Mouse (Mus musculus): ENCODE measurements around the gene Ticam1. TPM values are rescaled to one million over a fixed set of nuclear protein-coding genes. Genes with fewer than 3 reads are reported as not detected.

Gene Ticam1
- total RNA-seq, 2 experiments from 2014 or later = 11.6 to 12.7 TPM

DNA sequence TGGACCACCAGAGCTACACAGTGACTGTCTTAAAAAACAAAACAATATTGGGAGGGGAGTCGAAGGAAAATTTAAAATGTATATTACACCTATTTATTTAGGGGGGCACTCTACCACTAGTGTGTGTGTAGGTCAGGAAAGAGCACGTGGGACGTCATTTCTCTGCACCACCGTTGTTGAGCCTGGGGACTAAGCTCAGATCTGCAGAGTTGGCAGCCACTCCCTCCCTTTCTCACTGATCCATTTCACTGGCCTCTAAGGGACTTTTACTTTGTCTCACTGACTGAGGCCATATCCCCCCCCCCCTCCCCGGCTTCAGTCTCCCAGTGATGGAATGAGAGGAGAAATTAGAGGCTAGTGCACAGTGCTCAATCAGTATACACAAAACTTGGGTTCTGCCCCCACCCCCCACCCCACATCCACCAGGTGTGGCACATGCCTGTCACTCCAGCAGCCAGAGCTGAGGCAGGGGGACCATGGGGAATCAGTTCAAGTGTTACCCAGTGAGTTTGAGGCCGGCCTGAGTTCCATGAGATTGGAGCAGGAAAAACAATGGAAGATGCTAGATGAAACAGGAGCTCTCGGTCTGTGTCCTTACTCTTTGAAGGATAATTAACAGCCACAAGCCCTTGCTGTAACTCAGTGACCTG, 15.4 kb upstream of the Ticam1 start:
- intact Hi-C loops (cut with DNase I) = loop anchor here (2.0 kb wide), 1 partner anchor 59 kb away; no protein-coding TSS in a partner anchor
- DNase-seq = peak in 1 of 2 experiments; percentile 7

DNA sequence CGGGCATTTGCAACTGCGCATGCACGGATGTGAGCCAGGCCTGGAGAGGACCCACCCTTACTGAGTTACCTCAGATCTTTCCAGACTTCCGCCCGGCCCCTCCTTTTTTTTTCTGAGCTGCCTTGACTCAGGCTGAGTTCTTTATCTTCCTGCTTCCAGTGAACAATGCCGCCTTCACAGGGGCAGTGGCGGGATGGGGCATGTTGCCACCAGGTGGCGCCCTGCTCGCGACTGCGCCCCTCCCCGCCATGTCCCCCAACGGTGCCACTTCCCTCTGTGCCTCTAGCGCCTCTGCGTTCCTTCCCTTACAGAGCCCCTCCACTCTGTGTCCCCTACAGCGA, 14.6 kb upstream of the Ticam1 start:
- DNase-seq = peak; percentile 94
- intact Hi-C loops (cut with DNase I) = no loop called here

DNA sequence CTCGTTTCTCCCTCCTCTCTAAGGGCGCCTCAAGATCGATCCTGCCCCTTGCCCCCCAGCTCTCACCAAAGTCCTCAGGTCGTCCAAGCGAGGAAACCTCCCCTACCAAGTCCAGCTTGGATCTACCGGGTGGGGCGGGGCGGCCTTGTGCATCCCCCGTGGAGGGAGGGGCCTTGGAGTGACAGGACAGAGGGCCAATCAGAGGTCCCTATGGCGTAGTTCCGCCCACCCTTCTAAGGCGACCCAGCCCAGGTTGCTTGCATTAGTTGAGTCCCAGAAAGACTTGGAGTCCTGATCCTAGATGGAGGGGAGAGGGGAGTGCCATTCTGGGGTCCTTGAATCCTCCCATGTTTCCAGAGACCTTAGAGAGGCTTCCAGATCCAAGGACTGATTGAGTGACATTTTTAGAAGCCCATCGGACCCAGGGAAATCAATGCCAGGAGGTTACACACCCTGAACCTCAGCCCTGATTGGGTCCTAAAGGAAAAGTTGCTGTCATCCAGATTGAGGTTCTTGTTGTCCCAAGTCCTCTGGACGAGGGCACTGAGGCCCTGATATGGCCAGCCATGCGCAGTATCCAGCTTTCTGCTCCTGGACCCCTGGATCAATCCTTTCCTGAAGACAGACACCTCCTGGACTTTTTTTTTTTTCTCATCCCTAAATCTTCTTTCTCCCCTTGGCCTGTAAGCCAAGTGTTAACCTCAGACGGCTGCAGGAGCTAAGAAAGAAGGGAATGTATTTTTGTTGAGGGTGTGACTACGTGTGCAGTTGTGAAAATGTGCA, 14.0 kb upstream of the Ticam1 start:
- intact Hi-C loops (cut with DNase I) = loop anchor here (1.0 kb wide), 1 partner anchor 13 kb away; no protein-coding TSS in a partner anchor
- peak; percentile 99 for DNase-seq

DNA sequence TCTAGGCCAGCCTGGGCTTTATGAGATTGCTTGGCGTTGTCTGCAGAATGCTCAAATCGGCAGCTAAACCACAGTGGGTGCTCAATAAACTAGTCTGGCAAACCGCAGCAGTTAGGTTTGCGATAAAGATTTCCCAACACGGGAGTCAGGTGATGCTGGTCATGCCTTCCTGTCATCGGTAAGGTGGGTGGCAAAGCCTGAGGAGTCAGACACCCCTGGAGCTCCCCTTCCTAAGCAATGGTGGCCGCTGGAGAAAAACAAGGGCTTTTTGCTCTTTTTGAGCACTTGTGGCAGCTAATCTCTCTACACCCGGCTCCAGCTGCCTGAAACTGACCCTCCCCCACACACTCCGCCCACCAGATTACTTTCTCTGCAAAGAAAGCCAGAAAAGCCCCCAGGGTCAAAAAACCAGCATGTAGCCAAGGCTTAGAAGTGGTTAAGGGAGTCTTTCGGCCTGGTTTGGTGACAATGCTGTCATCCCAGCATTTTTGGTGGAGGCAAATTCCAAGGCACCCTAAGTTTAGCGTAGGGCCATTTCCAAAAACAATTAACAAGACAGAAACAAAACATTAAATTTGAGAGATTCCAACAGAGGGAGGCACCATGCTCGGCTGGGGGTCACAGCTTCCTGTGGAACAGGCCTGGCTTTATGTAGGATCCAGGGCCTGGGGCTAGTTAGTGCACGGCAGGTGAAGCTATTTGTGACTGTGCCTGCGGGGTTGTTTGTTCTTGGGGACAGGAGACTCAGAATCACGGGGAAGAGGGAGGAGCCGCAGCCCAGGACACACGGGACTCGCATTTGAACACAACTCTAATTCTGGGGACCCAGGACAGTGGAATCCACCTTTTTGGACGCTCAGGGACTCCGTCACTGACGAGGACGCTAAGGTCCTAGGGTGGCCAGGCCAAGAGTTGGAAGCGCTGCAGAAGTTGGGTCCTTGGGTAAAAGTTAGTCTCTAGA, 13.1 kb upstream of the Ticam1 start:
- intact Hi-C loops (cut with DNase I) = loop anchor here (1.0 kb wide), 1 partner anchor 12 kb away; no protein-coding TSS in a partner anchor
- peak; percentile 82 to 83 for DNase-seq

DNA sequence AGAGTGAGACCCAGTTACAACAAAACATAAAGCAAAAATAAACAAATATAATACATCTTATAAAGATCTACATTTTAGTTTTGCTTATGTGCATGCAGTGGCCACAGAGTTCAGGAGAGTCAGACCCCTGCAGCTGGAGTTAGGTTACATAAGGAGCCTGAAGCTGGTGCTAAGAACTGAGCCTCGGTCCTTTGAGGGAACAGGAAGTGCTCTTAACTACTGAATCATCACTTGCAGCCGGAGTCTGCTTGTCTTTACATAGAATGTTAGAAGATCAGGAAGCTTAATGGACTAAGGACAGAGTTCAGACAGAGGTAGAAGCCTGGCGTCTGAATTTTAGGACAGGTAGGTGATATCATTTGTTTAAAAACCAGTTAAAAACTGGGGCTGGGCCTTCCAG, 12.3 kb upstream of the Ticam1 start:
- DNase-seq = no peak
- intact Hi-C loops (cut with DNase I) = no loop called here

DNA sequence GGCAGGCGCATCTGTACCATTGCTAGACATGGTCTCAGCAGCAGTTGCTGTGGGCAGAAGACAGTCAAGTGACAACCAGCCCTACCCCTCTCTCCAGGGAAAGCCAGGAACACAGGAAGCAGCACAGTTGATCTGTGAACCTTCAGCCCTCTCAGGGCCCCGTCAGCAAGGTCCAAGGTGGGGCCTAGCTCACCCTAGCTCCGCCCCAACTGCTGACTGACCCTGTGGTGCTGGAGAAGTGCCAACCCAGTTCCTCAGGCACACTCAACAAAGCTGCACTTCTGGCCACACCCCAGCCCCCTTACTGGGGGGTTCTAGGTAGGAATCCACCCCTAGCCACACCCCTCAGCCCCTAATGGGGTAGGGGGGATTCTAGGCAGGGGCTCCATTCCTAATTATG, 11.2 kb upstream of the Ticam1 start:
- intact Hi-C loops (cut with DNase I) = no loop called here
- DNase-seq = peak; percentile 58 to 60

DNA sequence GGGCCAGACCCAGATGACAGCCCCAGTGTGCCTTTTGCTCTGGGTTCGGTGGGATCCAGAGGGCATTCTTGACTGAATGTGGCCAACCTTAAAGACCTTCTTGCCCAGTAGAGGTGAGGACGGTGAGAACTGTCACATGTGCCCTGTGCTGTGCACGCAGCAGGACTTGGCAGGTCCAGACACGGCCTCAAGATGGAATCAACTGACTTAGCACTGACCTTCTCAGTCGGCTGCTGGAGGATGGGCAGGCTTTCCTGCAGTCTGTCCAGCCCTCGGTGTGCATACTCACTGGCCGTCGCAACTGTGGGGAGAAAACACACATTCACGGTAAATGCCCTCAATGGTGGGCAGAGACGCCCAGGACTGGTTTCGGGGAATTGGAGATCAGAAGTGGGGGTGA, 9.4 kb upstream of the Ticam1 start:
- intact Hi-C loops (cut with DNase I) = no loop called here
- no peak for DNase-seq

DNA sequence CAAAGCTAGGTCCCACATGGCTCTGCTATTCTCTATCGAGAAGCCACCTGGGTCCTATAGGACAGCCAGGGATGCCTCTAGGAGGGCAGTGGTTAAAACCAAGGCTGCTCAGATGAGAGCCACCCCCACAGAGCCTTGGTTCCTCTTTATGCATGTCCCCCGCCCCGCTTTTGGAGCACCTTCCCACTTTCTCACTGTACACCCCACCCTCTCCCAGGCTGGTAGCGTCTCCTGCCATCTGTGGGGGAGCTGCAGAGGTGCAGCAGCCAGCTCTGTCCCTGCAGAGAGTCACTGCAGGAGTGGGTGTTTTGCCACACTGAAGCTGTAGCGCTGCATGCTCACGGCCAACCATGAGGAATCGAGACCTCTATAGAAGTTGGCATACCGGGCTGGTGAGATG, 6.7 kb upstream of the Ticam1 start:
- no peak for DNase-seq
- intact Hi-C loops (cut with DNase I) = no loop called here

DNA sequence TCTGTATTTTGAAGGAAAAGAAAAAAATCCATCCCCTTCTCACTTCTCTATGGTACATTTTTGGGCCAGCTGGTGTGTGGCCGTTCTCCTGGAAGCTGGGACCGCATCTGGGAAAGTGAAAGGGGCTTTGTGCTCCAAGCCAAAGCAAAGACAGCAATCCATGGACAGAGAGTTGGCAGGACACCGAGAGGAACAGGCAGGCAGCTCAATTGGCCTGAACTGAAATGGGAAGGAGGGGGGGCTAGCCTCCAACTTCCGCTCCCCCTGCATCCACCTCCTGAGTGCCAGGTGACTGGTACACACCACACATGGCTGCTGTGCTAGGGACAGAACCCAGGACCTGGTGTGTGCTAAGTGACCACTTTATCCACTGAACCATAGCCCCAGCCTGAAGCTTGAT, 6.2 kb upstream of the Ticam1 start:
- intact Hi-C loops (cut with DNase I) = no loop called here
- DNase-seq = no peak

DNA sequence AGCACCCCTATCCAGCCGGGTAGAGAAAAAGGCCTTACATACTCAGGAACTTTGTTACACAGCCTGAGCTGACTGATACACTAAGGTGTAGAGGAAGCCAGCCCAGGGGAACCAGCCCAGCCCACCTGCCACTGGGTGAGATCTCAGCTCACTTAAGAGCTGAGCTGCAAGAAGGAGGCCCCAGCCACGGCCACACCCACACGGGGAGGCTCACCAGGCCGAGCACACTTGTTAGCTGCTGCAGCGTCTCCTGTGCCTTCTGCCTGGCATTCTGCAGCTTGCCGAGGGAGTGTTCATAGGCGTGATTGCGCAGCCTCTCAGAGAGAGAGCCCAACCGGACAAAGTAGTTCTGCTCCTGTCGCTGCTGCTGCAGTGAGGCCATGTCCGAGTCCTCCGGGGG, 4.6 kb upstream of the Ticam1 start:
- intact Hi-C loops (cut with DNase I) = no loop called here
- DNase-seq = no peak

DNA sequence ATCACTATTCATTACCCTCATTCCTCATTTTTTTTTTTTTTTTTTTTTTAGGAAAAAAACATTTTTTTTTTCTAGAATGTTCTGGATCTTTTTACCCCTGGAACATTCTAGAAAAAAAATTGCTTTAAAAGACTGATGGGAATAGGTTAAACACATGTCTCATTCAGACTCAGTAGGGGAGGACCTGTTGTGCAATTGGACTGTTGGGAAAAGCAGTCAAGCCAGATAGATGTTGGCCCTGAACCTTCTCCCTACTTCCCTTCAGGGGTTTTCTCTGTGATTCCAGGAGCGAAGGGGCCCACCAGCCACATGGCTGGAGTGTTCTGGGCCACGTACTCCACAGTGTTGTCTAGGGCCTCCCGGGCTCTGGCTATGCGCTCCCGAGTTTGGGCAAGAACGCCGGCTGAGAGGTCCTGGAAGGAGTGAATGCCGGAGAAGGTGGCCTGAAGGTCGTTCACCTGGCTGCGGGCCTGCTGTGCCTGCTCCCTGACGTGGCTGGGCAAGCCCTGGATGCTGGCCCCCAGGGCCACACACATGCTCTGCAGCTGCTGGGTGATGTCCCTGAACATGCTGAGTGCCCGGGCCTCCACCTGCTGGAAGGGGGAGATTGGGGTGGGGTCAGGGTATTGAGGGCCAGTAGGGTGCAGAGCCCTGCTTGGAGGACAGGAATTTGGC, 3.0 kb upstream of the Ticam1 start:
- DNase-seq = peak; percentile 72 to 80
- intact Hi-C loops (cut with DNase I) = no loop called here

DNA sequence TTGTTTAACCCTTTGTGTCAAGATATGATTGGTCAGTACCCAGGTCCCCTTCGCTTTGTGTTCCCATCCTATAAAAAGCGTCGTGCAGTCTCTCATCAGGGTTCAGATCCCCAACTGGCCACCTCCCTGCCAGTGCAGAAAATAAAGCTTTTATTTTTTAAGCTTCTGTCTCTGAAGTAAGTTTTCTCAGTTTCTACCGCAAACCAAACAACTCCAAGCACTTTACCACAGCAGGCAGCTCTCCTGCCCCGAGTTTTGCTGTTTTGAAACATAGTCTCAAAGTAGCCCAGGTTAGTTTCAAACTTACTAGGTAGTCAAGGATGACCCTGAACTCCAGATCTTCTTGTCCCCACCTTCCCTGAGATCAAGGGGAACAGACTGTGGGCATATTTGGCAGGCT, 1.8 kb upstream of the Ticam1 start:
- no peak for DNase-seq
- intact Hi-C loops (cut with DNase I) = no loop called here

DNA sequence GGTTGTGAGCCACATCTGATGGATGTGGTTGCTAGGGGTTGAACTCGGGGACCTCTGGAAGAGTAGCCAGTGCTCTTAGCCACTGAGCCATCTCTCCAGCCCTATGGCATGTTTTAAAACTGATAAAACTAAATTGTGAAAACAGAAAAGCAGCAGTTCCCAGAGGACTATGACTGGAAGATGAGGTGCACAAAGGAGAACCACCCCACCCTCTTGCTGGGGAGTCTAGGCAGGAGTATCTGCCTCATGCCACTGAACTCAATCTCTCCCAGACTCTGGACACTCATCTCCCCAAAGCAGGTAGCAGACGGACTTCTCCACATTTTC, 944 bp upstream of the Ticam1 start:
- intact Hi-C loops (cut with DNase I) = loop anchor here (1.0 to 2.0 kb wide), 2 partner anchors 13 to 21 kb away; partner anchors contain the start of gene Fem1a
- no peak for DNase-seq

DNA sequence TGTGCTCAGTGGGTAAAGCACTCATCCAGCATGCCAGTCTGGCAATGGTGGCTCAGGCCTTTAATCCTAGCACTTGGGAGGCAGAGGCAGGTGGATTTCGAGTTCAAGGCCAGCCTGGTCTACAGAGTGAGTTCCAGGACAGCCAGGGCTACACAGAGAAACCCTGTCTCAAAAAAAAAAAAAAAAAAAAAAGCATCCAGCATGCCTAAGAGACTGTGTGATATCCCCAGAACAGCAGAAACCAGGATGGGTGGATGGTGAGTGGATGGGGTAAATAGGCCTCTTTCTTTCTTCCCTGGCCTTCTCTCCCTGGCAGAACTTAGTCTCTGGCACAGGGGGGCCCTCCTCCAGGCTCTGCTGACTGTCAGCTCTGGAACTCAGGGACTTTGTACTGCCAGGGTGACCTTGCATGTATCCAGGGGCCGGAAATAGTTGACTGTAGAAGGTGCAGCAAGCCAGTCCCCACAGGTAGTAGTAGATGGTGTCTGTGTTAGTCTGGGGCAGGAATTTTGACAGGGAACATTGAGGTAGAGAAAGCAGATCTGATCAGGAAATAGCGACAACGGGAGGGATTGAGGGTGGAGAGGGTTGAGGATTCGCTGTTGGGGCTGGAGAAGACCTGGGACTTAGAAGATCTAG, 625 bp downstream of the Ticam1 start:
- DNase-seq = peak; percentile 60 to 67
- intact Hi-C loops (cut with DNase I) = loop anchor here (2.0 kb wide), 1 partner anchor 19 kb away; the partner anchor contains the start of gene Fem1a

DNA sequence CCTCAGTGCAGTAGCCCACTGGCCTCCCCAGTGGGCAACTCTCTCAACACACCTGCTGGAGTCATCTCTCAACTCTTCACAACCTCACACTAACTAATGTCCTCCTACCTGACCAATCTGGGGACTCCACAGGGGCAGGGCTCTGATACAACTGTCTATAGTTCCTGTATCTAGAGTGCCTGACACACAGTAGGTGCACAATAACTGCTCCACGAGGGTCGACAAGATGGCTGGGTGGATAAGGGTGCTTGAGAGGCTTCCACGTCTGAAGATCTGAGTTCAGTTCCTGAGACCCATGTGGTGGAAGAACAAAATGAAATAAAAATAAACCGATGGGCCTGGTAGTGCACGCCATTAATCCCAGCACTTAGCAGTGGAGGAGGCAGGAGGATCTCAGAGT, 2.6 kb downstream of the Ticam1 start:
- intact Hi-C loops (cut with DNase I) = no loop called here
- DNase-seq = peak in 1 of 2 experiments; percentile 5

DNA sequence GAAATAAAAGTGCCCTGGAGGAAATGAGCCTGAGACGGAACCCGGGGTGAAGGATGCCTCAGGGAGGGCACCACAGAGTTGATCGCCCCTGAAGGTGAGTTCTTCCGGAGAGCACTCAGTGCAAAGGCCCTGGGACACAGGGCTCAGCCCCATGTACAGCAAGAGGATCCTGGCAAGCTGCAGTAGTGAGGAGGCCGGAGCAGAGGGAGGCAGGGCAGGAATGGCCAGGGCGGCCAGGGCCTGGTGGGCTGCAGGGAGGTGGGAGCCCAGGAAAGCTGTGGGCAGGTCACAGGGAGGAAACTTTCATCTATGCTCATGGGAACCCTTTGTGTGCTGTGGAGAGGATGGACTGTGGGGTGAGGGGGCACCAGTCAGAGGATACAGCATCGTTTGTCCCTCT, 3.1 kb downstream of the Ticam1 start:
- peak in 1 of 2 experiments; percentile 4 for DNase-seq
- intact Hi-C loops (cut with DNase I) = no loop called here

DNA sequence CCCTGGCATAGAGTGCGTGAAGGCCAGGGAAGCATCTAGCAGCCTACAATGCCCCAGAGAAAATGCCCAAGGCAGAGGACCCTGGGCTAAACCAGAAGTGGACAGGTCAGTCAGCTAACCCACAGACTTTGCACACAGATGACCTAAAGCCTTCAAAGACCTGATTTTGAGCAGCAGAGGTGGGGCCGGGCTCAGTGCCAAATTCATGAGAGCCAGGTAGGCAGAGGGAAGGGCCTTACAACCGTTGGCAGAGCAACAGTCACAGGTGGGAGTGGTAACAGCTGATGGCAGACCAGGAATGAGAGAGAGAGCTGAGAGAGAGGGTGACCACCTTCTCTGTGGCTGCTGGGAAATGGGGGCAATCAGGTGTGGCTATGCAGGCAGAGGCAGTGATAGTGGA, 3.9 kb downstream of the Ticam1 start:
- intact Hi-C loops (cut with DNase I) = no loop called here
- DNase-seq = no peak

DNA sequence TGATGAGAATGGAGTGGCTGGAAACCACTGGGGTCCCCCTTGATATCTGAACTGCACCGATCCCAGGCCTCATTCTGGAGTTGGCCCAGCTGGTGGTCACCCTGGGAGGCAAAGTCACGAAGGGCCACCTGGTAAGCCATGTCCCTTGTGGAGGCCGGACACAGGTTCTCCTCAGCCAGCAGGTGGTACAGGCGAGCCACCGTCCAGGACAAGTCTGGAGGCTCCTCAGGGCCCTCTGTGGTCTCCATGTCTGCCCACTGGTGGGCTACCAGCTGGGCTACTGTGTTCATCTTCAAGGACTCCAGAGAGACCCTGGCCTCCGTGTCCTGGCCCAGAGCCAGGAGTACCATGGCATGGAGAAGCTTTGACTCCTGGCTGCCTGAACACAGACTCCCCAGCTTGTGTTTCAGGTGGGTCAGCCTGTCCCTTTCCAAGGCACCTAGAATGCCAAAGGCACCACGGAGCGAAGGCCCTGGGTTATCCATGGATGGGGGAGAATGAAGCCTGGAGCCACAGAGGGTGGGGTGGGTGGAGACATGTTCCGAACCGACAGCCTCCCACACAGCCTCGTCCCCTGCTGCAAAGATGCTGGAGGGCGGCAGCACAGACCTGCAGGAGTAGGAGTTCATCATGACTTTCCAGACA, 4.9 kb downstream of the Ticam1 start:
- peak in 1 of 2 experiments; percentile 15 for DNase-seq
- intact Hi-C loops (cut with DNase I) = no loop called here

DNA sequence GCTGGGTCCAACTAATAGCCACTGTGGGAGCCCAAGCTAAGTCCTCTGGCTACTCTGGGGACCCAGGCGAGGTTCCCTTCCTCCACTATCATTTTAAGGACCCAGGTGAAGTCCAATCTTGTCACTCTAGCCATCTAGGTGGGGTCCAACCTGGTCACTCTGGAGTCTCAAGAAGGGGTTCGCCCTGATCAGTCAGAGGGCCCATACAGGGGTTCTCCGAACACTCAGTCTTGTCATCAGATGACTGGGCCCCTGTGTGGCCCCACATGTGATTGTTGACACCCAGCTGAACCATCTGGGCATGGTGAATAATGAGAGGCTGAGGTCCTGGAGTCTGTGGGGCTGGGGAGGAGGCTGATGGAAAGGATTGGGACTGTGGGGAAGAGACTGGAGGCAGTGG, 6.8 kb downstream of the Ticam1 start:
- peak in 1 of 2 experiments; percentile 14 for DNase-seq
- intact Hi-C loops (cut with DNase I) = no loop called here

All from heart, postnatal 10 days (tissue).